Mouse (Mus musculus): Measurements from ENCODE around the gene Pgm2l1.
"Not testable (repeated sequence)": the region's sequence is repeated elsewhere in the genome, so short reads cannot be mapped to it uniquely, and the experiment has no call there.

Pgm2l1 gene

GRCm38 (mm10) chr7:100228957-100229356 is 1.8 kb downstream of the Pgm2l1 start:
- peak; percentile 34 for DNase-seq (ENCODE audit: low read depth, low spot score)

GRCm38 (mm10) chr7:100230646-100231045 is 3.5 kb downstream of the Pgm2l1 start:
- DNase-seq (ENCODE audit: low read depth, low spot score) = no peak

GRCm38 (mm10) chr7:100231661-100232060 is 4.5 kb downstream of the Pgm2l1 start:
- no peak for DNase-seq (ENCODE audit: low read depth, low spot score)

GRCm38 (mm10) chr7:100233681-100234080 is 6.5 kb downstream of the Pgm2l1 start:
- peak; percentile 2 for DNase-seq (ENCODE audit: low read depth, low spot score)

- peak; percentile 77 for DNase-seq (ENCODE audit: low read depth, low spot score)
These were observed 7.2 kb downstream of the Pgm2l1 start for GRCm38 (mm10) chr7:100234264-100234885.

- DNase-seq (ENCODE audit: low read depth, low spot score) = no peak
These were observed 11.1 kb downstream of the Pgm2l1 start for GRCm38 (mm10) chr7:100238271-100238670.

GRCm38 (mm10) chr7:100240601-100241000 is 13.4 kb downstream of the Pgm2l1 start:
- DNase-seq (ENCODE audit: low read depth, low spot score) = no peak

GRCm38 (mm10) chr7:100243007-100243406 is 15.8 kb downstream of the Pgm2l1 start:
- no peak for DNase-seq (ENCODE audit: low read depth, low spot score)

- DNase-seq (ENCODE audit: low read depth, low spot score) = no peak
These were observed 17.0 kb downstream of the Pgm2l1 start for GRCm38 (mm10) chr7:100244225-100244624.

GRCm38 (mm10) chr7:100245176-100245575 is 18.0 kb downstream of the Pgm2l1 start:
- no peak for DNase-seq (ENCODE audit: low read depth, low spot score)

GRCm38 (mm10) chr7:100250667-100251066 is 23.5 kb downstream of the Pgm2l1 start:
- DNase-seq (ENCODE audit: low read depth, low spot score) = no peak

GRCm38 (mm10) chr7:100262350-100262749 is 35.2 kb downstream of the Pgm2l1 start:
- DNase-seq (ENCODE audit: low read depth, low spot score) = no peak

- not testable (repeated sequence) for DNase-seq (ENCODE audit: low read depth, low spot score)
These were observed 37.7 kb downstream of the Pgm2l1 start for GRCm38 (mm10) chr7:100264934-100265333.

- DNase-seq (ENCODE audit: low read depth, low spot score) = no peak
These were observed 45.2 kb downstream of the Pgm2l1 start for GRCm38 (mm10) chr7:100272369-100272768.

GRCm38 (mm10) chr7:100274507-100274906 is 47.3 kb downstream of the Pgm2l1 start:
- DNase-seq (ENCODE audit: low read depth, low spot score) = no peak

GRCm38 (mm10) chr7:100276397-100276796 is 49.2 kb downstream of the Pgm2l1 start:
- peak; percentile 47 for DNase-seq (ENCODE audit: low read depth, low spot score)

- peak; percentile 65 for DNase-seq (ENCODE audit: low read depth, low spot score)
These were observed 52.6 kb downstream of the Pgm2l1 start for GRCm38 (mm10) chr7:100279803-100280202.

GRCm38 (mm10) chr7:100281596-100281995 is 54.4 kb downstream of the Pgm2l1 start:
- no peak for DNase-seq (ENCODE audit: low read depth, low spot score)

- no peak for DNase-seq (ENCODE audit: low read depth, low spot score)
These were observed 56.1 kb downstream of the Pgm2l1 start for GRCm38 (mm10) chr7:100283298-100283697.

- peak; percentile 10 for DNase-seq (ENCODE audit: low read depth, low spot score)
These were observed 58.2 kb downstream of the Pgm2l1 start, which contains the start of gene P4ha3 for GRCm38 (mm10) chr7:100285383-100285782. TSS of gene P4ha3 (plus strand) at chr7:100285520.

- DNase-seq (ENCODE audit: low read depth, low spot score) = no peak
These were observed 60.8 kb downstream of the Pgm2l1 start for GRCm38 (mm10) chr7:100287748-100288578.

- DNase-seq (ENCODE audit: low read depth, low spot score) = no peak
These were observed 61.4 kb downstream of the Pgm2l1 start for GRCm38 (mm10) chr7:100288622-100289021.

- no peak for DNase-seq (ENCODE audit: low read depth, low spot score)
These were observed 66.4 kb downstream of the Pgm2l1 start for GRCm38 (mm10) chr7:100293546-100293945.

Data from CD4-positive, CD25-positive, alpha-beta regulatory T cell, adult 2 months (primary cell).